Mouse (Mus musculus) G1E (cell line): ENCODE results near the gene Hivep3.

Experiments
- CTCF ChIP-seq: IDR thresholded peaks from 2 replicates; pipeline ENCODE4 v1.5.1; 2012; ENCODE audit warnings: low read depth, low read length, inconsistent platforms, mixed read lengths
- GATA1 ChIP-seq: IDR thresholded peaks from 2 replicates; pipeline ENCODE4 v1.6.1; 2012; ENCODE audit warnings: borderline replicate concordance, low read length, inconsistent platforms, mixed read lengths
- GATA2 ChIP-seq: IDR thresholded peaks from 2 replicates; pipeline ENCODE4 v1.6.1; 2012; ENCODE audit warnings: low read depth, low read length, inconsistent platforms, borderline replicate concordance
- POLR2AphosphoS5 ChIP-seq: IDR thresholded peaks from 2 replicates; pipeline ENCODE4 v1.6.1; 2012; ENCODE audit warnings: low read depth, low read length, inconsistent platforms; ENCODE audit not compliant: insufficient replicate concordance
- TAL1 ChIP-seq: conservative IDR thresholded peaks from 2 replicates; pipeline ENCODE4 v1.6.1; 2012; ENCODE audit warnings: low read depth, low read length, inconsistent platforms, mixed read lengths

DNA sequence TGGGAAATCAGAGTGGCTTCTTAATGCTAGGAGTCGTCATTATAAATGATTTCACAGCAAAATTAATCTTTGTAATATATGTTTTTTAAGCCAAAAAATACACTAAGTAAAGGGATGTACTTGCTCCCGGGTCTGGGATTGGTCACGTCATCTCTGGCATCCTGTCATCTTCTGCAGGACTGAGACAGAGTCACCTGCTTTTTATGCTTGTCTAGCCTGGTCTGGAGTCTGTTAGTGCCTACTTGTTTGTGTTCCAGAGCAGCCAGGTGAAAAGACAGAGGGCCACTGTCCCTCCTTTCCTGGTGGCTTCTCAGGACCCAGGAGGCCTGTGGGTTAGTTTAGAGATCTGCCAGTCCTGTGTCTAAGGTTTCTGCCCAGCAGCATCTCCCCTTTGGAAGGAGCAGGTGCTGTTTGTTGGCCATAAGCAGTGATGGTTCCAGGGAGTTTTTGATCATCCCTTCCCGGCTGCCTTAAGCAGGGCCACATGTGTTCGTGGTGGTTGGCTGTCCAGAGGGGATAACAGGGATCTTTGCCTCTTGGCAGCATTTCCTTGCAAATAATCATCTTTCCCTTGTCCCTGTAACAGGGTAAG, 245.8 kb downstream of the Hivep3 start:
- TF ChIP-seq CTCF (no peak), GATA1 (no peak), POLR2AphosphoS5 (no peak), TAL1 (no peak), GATA2 (no peak)
